Mouse (Mus musculus) activated CD4-positive, CD25-positive, alpha-beta regulatory T cell, adult 4 months (primary cell): Measurements from ENCODE around the gene Ncdn. TPM values are rescaled to one million over a fixed set of nuclear protein-coding genes. Genes with fewer than 3 reads are reported as not detected.

Source experiments
- ATAC-seq: one replicate; pipeline ENCODE4 v1.8.0; 2017
- polyA plus RNA-seq, 2 experiments: library from polyadenylated mRNA; unstranded; fragments of 100-300 nt; shearing (Covaris generic); gene quantifications; one replicate each; pipeline ENCODE4 v1.2.1; 2017

The Ncdn gene
- polyA plus RNA-seq, 2 experiments from 2014 or later, result 11.5 to 14.0 TPM

DNA sequence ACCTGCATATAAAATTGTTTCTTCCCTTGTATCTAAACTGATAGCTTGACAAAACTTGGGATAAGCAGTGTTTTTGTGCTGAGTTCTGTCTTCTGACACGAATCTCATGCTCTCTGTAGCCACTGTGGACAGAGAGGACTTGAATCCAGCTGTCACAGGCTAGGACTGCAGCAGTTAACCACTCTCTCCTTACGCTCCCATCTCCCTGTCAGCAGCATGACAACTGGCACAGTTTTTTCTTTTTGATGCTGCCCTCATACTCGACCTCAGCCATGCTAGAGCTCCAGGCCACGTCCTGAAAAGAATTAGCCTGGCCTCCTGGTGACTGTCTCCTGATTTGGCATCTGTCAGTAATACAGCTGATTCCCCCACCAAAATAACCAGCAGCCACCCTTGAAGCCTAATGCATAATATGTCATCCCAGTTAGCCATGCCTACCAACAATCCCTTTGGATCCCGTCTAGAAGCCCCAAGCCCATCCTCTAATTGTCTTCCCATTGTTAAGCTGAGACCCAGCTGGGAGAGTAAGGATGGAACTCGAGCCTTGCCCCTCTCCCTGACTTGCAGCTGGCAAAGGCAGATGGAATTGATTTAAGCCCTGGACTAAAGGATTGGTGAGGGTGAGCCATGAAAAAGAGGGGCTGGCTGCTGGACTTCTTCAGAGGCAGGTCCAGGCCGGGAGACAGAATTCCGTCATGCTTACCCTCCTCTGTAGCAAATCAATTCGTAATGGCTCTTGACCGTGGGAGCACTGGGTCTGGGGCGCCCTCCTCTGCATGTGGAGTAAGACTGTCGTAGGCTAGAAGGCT is 46.4 kb downstream of the Ncdn start:
- ATAC-seq, result no peak

DNA sequence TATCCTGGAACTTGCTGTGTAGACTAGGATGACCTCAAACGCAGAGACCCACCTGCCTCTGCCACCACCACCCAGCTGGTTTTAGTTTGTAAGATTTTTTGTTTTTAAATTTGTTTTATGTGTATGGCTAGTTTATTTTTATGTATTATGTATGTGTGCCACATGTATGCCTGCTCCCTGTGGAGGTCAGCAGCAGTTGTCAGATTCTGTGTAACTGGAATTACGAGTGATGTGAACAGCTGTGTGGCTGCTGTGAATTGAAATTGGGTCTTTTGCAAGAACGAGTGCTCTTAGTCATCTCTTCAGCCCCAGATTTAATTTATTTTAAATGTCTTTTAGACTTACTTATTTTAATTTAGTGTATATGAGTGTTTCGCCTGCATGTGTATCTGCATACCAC is 56.3 kb downstream of the Ncdn start:
- no peak for ATAC-seq

Other genes with a start within 250 kb of the Ncdn start
- under 1 TPM; 0.05 to 0.09 TPM for gene Ago4, start 220.0 kb downstream of the Ncdn start, polyA plus RNA-seq
- 1 to 10 TPM; 7.0 to 8.4 TPM for gene Clspn, start 196.5 kb downstream of the Ncdn start, polyA plus RNA-seq
- under 1 TPM; 0.17 to 0.34 TPM for gene 5730409E04Rik, start 143.6 kb downstream of the Ncdn start, polyA plus RNA-seq
- gene Psmb2, start 75.8 kb downstream of the Ncdn start, polyA plus RNA-seq, result 100 to 1,000 TPM; 372 to 427 TPM
- gene Tfap2e, start 17.2 kb downstream of the Ncdn start, polyA plus RNA-seq, result not detected
- 10 to 100 TPM; 11.8 to 15.6 TPM for gene AU040320, start 106 bp upstream of the Ncdn start, polyA plus RNA-seq
- 10 to 100 TPM; 17.4 to 17.6 TPM for gene Zmym4, start 214.7 kb upstream of the Ncdn start, polyA plus RNA-seq